Mouse (Mus musculus) heart, postnatal 0 days (tissue): ENCODE results near the gene Ndrg2. TPM values are rescaled to one million over a fixed set of nuclear protein-coding genes. Genes with fewer than 3 reads are reported as not detected.

Experiments
- ATAC-seq: fragments of 200-750 bp; cut with Nextera tagmentation; 2 replicates; pipeline ENCODE4 v1.8.0; 2017; ENCODE audit warnings: low read depth, moderate number of reproducible peaks, moderate library complexity; ENCODE audit not compliant: insufficient read depth
- DNase-seq: peaks from one replicate; pipeline ENCODE4 v3.0.0-alpha.2; 2016; ENCODE audit warnings: low spot score
- H3K27ac ChIP-seq: fragments of 300-500 bp; sonication (generic); 2 replicates; pipeline ENCODE4 v1.5.1; 2014; ENCODE audit warnings: low read depth, mild to moderate bottlenecking
- H3K27me3 ChIP-seq: fragments of 300-500 bp; sonication (generic); 2 replicates; pipeline ENCODE4 v1.6.1; 2014; ENCODE audit warnings: low read length, mixed read lengths; ENCODE audit not compliant: control insufficient read depth, insufficient read depth
- H3K36me3 ChIP-seq: fragments of 300-500 bp; sonication (generic); replicated peaks from 2 replicates; pipeline ENCODE4 v1.6.1; 2014; ENCODE audit warnings: low read length, mixed read lengths; ENCODE audit not compliant: control insufficient read depth, insufficient read depth
- H3K4me1 ChIP-seq: fragments of 300-500 bp; sonication (generic); 2 replicates; pipeline ENCODE4 v1.6.1; 2014; ENCODE audit warnings: antibody characterized with exemption; ENCODE audit not compliant: control insufficient read depth, insufficient read depth
- H3K4me2 ChIP-seq: fragments of 300-500 bp; sonication (generic); 2 replicates; pipeline ENCODE4 v1.6.1; 2014; ENCODE audit warnings: low read depth, mild to moderate bottlenecking, low read length, moderate library complexity
- H3K4me3 ChIP-seq: fragments of 300-500 bp; sonication (generic); 2 replicates; pipeline ENCODE4 v1.5.1; 2014; ENCODE audit warnings: low read depth, low read length
- H3K9ac ChIP-seq: fragments of 300-500 bp; sonication (generic); replicated peaks from 2 replicates; pipeline ENCODE4 v1.6.1; 2014; ENCODE audit warnings: low read depth, low read length, mixed read lengths
- H3K9me3 ChIP-seq: fragments of 300-500 bp; sonication (generic); replicated peaks from 2 replicates; pipeline ENCODE4 v1.6.1; 2016; ENCODE audit warnings: low read length; ENCODE audit not compliant: control insufficient read depth
- CTCF ChIP-seq: IDR thresholded peaks from 2 replicates; pipeline ENCODE4 v1.5.1; 2016; ENCODE audit warnings: antibody characterized with exemption, control low read depth, low read depth
- EP300 ChIP-seq: IDR thresholded peaks from 2 replicates; pipeline ENCODE4 v1.6.1; 2016; ENCODE audit warnings: antibody characterized with exemption, low read depth
- WGBS: fragments of 180-500 bp; shearing (Covaris S2); extraction: QIAGEN DNeasy Blood & Tissue Kit; methylation state at CpG from one replicate; pipeline ENCODE4 v1.1.7; 2014; 5-methylcytosine and 5-hydroxymethylcytosine counted together
- polyA plus RNA-seq: library from polyadenylated mRNA; unstranded; fragments of >200 nt; fragmentation: Nextera tagmentation; extraction: Ambion mirVana; gene quantifications from 2 replicates; pipeline ENCODE4 v1.2.1, GENCODE M21; 2015
- total RNA-seq: library from RNA; depleted of rRNA; stranded (reverse); fragments of >200 nt; gene quantifications from 2 replicates; pipeline ENCODE4 v1.2.3, GENCODE M21; 2014; ENCODE audit warnings: low replicate concordance

Gene Ndrg2
- total and polyA plus RNA-seq, 2 experiments from 2014 or later = 591 to 1,158 TPM

GRCm38 (mm10) chr14:51903782-51904181 is 10.2 kb downstream of the Ndrg2 start:
- TF ChIP-seq CTCF = no peak
- no peak for TF ChIP-seq EP300
- Histone ChIP-seq H3K4me1 (no peaks in the 10 kb centered on the region), H3K27ac (no peak overlapping the region), H3K4me2 (no peak overlapping the region), H3K9ac (no peak overlapping the region), H3K27me3 (no peaks in the 10 kb centered on the region), H3K4me3 (no peak overlapping the region), H3K36me3 (peaks cover 36% of the 10 kb centered on the region), H3K9me3 (no peaks in the 10 kb centered on the region)
- WGBS = 77% methylated on average over 9 of the region's 9 CpGs
- DNase-seq (no peak), ATAC-seq (no peak)

DNA sequence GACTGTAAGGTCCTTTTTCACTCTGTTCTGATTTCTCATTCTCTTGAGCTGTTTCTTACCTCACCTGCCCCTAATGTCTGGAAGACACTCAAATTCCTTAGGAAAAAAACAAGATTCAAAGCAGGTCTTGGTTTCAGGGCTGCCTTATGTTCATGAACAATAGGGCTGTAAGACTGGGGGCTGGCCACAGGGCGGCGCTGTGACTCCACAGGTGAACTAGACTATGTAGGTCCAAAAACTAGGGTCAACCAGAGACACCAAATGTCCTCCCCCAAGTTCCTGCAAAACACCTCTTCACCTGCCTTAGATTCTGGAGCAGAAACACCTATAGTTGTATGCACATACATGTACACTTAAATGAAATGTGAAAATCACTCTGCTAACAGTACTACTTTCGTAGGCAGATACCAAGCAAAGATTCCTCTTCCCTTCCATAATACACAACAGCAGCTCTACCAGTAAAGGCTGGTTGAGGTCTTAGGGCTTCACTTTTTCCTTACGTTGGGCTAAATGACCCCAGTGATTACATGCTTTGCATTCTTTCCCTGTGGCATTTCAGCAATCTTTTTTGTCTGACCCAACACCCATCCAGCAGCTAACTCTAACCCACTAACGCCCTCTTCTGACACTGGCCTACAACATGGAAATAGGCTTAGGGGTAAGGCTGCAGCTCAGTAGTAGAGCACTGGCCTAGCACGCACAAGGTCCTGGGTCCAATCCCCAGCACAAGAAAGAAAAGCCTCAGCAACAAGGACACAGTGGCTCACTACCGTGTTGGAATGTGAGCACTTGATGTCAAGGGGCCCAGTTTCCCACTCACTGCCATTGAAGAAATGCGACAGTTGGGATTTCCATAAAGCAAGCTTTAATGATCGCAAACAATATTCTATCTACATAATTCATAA is 10.9 kb downstream of the Ndrg2 start:
- H3K36me3 ChIP-seq = peaks cover 29% of the 10 kb centered on the region
- WGBS = 42% methylated on average over 9 of the region's 9 CpGs
- H3K27ac ChIP-seq = no peak overlapping the region
- ATAC-seq = peak; percentile 78
- H3K4me2 ChIP-seq = no peak overlapping the region
- no peaks in the 10 kb centered on the region for H3K9me3 ChIP-seq
- no peaks in the 10 kb centered on the region for H3K27me3 ChIP-seq
- peak; percentile 74 for DNase-seq
- H3K9ac ChIP-seq = no peak overlapping the region
- no peak overlapping the region for H3K4me3 ChIP-seq
- H3K4me1 ChIP-seq = no peaks in the 10 kb centered on the region
- TF ChIP-seq EP300 (no peak), CTCF (peak; percentile 93)

- Histone ChIP-seq H3K4me3 (no peak overlapping the region), H3K27ac (no peak overlapping the region), H3K9ac (no peak overlapping the region), H3K9me3 (no peaks in the 10 kb centered on the region), H3K36me3 (0 out of 2 replicates have a peak, but pooled peaks cover 3% of the 10 kb centered on the region), H3K27me3 (no peaks in the 10 kb centered on the region), H3K4me1 (no peaks in the 10 kb centered on the region), H3K4me2 (no peak overlapping the region)
- no peak for DNase-seq
- TF ChIP-seq CTCF = no peak
- no peak for ATAC-seq
- WGBS = 91% methylated on average over 1 of the region's 1 CpGs
These were observed 14.6 kb downstream of the Ndrg2 start for GRCm38 (mm10) chr14:51899351-51899750.

DNA sequence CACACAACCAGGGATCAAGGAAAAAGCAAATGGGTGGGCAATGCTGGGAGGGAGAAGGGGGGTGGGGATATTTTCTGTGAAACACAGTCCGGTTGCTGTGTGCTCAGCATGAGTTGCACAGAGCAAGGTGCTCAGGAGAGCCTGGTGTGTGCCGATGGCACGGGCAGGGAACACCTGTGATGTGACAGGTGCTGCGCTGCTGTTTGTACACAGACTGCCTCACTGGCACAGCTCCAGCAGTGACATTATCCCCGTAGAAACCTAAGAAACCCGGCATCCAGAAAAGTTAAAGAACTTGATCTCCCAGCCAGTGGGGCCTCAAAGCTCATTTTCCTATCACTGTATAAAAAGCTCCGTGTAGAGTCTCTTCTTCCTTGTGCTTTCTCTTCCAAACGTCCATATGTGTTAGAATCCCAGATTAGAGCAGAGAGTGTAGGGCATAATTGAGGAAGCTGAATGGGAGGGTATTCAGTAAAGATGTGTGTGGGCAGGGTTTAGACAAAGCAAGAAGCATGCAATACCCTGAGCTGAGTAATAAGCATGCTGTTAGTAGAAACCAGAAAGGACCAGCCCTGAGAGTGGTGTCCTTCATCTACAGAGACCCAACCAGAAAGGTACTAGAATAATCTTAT is 17.3 kb downstream of the Ndrg2 start:
- Histone ChIP-seq H3K27ac (no peak overlapping the region), H3K27me3 (no peaks in the 10 kb centered on the region), H3K9ac (no peak overlapping the region), H3K9me3 (no peaks in the 10 kb centered on the region), H3K4me3 (no peak overlapping the region), H3K36me3 (peaks cover 15% of the 10 kb centered on the region), H3K4me2 (no peak overlapping the region), H3K4me1 (no peaks in the 10 kb centered on the region)
- DNase-seq (no peak), ATAC-seq (no peak)
- TF ChIP-seq CTCF (no peak), EP300 (no peak)
- 74% methylated on average over 8 of the region's 8 CpGs for WGBS

DNA sequence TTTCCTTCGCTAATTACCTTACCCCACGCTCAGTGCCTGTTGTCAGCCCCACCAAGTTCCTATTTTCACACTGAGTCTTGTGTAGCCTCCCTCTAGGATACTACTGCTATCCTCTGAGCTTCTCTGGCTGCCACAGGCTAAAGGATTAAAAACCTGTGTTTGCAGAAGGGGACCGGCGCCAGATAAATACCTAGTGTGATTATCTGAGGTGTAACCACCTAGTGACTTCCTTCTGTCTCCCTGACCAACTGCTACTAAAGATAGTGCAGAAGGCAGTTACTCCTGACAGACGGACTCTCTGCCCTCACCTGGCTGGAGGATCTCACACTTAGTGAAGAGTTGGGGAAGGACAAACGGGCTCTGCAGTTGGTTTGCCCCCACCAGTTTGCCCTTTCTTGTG is 17.9 kb downstream of the Ndrg2 start:
- TF ChIP-seq EP300 (no peak), CTCF (no peak)
- Histone ChIP-seq H3K9ac (no peak overlapping the region), H3K4me1 (no peaks in the 10 kb centered on the region), H3K27me3 (no peaks in the 10 kb centered on the region), H3K4me3 (no peak overlapping the region), H3K4me2 (no peak overlapping the region), H3K36me3 (peaks cover 21% of the 10 kb centered on the region), H3K9me3 (no peaks in the 10 kb centered on the region), H3K27ac (no peak overlapping the region)
- no peak for ATAC-seq
- WGBS = 74% methylated on average over 6 of the region's 6 CpGs
- no peak for DNase-seq
